Mouse (Mus musculus) heart, postnatal 14 days (tissue): Measurements from ENCODE around the gene Olfr669. TPM values are rescaled to one million over a fixed set of nuclear protein-coding genes. Genes with fewer than 3 reads are reported as not detected.
"Not testable (repeated sequence)": the region's sequence is repeated elsewhere in the genome, so short reads cannot be mapped to it uniquely, and the experiment has no call there.

Source experiments
- DNase-seq, 2 experiments: peaks; one replicate each; pipeline ENCODE4 v3.0.0; 2021 to 2022
- intact Hi-C: fragments of 180-260 bp; cut with DNase I; formaldehyde crosslinking; loops from one replicate; pipeline ENCODE4 v1.15.1; 2025
- long read RNA-seq, 2 experiments: library from polyadenylated mRNA; stranded (forward); transcript quantifications; one replicate each; pipeline ENCODE4 v2.0.0; 2021
- total RNA-seq, 2 experiments: library from RNA; stranded (reverse); gene quantifications; 2 replicates each; pipeline ENCODE4 v1.2.3; 2021

Olfr669 gene
- not detected for total RNA-seq
- long read RNA-seq, experiment 1, result 0 reads
- long read RNA-seq, experiment 2, result 0 reads

- no peak for DNase-seq
- intact Hi-C loops, result no loop called here
Observed at GRCm38 (mm10) chr7:104933940-104934339, at the start of gene Olfr669. TSS of gene Olfr669 (plus strand) at chr7:104934240.

GRCm38 (mm10) chr7:104895852-104896251, 38.2 kb upstream of the Olfr669 start, which contains the start of gene Olfr666:
TSS of gene Olfr666 (minus strand) at chr7:104895952.
- DNase-seq, result no peak
- intact Hi-C loops, result no loop called here

- intact Hi-C loops, result no loop called here
- DNase-seq, result no peak
Observed at GRCm38 (mm10) chr7:104921382-104921781, 12.7 kb upstream of the Olfr669 start, which contains the start of gene Olfr667. TSS of gene Olfr667 (minus strand) at chr7:104921482.

DNA sequence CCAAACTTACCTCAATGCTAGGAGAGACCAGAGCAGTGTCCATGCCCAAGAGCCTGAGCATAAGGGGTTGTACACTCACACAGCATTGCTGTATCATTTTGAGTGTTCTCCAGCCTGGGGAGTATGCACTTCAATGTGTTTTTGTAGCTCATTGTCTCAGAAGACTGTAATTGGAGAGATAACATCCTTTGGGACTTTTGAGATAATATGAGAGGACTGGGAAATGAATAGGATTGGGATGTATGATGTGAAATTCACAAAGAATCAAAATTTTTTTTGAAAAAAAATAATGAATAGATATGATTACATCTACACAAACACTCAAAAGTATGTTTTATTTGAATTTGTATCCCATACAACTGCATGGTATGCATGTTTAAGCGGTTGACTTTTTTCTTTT, 6.1 kb upstream of the Olfr669 start, which contains the start of gene Olfr668:
Gene Olfr668 (minus strand): TSS at position 101 of the 400 bp plus-strand sequence.
- intact Hi-C loops, result no loop called here
- DNase-seq, result no peak

DNA sequence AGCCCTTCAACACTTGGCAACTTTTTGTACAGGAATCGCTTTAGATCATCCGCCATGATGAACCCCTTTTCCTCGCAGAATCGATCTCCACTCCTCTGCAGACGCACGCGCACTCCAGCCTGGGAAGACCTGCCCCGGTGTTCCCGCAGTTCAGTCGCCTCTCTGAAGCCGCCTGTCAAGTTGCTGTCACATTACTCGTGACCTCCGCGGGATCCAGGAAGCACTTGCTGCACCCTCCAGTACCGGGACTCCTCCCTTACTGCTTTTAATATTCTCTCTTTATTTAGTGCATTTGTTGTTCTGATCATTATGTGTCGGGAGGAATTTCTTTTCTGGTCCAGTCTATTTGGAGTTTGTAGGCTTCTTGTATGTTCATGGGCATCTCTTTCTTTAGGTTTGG, 16.2 kb downstream of the Olfr669 start:
- DNase-seq, intact Hi-C loops: not testable (repeated sequence)

GRCm38 (mm10) chr7:104962520-104962919, 28.5 kb downstream of the Olfr669 start, which contains the start of gene Olfr670:
TSS of gene Olfr670 (minus strand) at chr7:104962620.
- intact Hi-C loops, result no loop called here

GRCm38 (mm10) chr7:104972507-104972906, 38.5 kb downstream of the Olfr669 start:
- intact Hi-C loops, DNase-seq: not testable (repeated sequence)

More at GRCm38 (mm10) chr7:104962520-104962919, 28.5 kb downstream of the Olfr669 start, which contains the start of gene Olfr670:
- no peak for DNase-seq

DNA sequence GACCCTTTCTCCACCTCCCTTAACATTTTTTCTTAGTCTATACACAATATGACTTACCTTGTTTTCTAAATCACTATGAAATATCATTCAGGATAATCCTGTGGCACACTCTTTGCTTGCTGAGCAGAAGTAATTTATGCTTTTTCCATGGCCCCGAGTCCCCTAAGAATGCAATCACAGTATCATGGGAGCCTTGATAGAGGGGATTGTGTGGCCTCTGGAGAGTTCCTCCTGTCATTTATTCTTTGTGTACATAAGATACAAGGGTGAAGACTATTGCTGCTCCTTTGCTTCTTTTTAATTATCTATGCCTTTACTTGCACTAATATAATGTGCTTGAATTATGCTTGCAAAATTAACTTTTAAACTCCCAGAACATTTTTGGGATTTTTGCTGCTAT, 45.0 kb downstream of the Olfr669 start, which contains the start of gene Olfr671:
Gene Olfr671 (minus strand): TSS at position 101 of the 400 bp plus-strand sequence.
- DNase-seq, result no peak
- intact Hi-C loops, result no loop called here

Other genes starting within 250 kb of the Olfr669 start
- not detected for gene Olfr661, start 247.7 kb upstream of the Olfr669 start, total RNA-seq
- not detected for gene Usp17le, start 156.8 kb upstream of the Olfr669 start, total RNA-seq
- not detected for gene Usp17lb, start 91.6 kb upstream of the Olfr669 start, total RNA-seq
- not detected for gene Usp17la, start 77.2 kb upstream of the Olfr669 start, total RNA-seq
- gene Olfr665, start 56.2 kb upstream of the Olfr669 start, total RNA-seq, result not detected
- not detected for gene Olfr666, start 38.3 kb upstream of the Olfr669 start, total RNA-seq
- gene Olfr667, start 12.8 kb upstream of the Olfr669 start, total RNA-seq, result not detected
- not detected for gene Olfr668, start 6.2 kb upstream of the Olfr669 start, total RNA-seq
- gene Olfr670, start 28.4 kb downstream of the Olfr669 start, total RNA-seq, result not detected
- gene Olfr671, start 44.9 kb downstream of the Olfr669 start, total RNA-seq, result not detected
- not detected for gene Olfr672, start 67.8 kb downstream of the Olfr669 start, total RNA-seq
- not detected for gene Olfr675, start 94.2 kb downstream of the Olfr669 start, total RNA-seq
- not detected for gene Olfr676, start 98.5 kb downstream of the Olfr669 start, total RNA-seq
- not detected for gene Olfr677, start 117.1 kb downstream of the Olfr669 start, total RNA-seq
- gene Olfr678, start 130.2 kb downstream of the Olfr669 start, total RNA-seq, result not detected
- gene Olfr679, start 147.0 kb downstream of the Olfr669 start, total RNA-seq, result not detected
- not detected for gene Olfr680-ps1, start 158.6 kb downstream of the Olfr669 start, total RNA-seq
- gene Olfr681, start 182.6 kb downstream of the Olfr669 start, total RNA-seq, result not detected
- gene Olfr683, start 212.8 kb downstream of the Olfr669 start, total RNA-seq, result not detected
- not detected for gene Olfr684, start 229.4 kb downstream of the Olfr669 start, total RNA-seq